8 mouse cellular contexts compared by ENCODE assay signal in the genomic region with DNA sequence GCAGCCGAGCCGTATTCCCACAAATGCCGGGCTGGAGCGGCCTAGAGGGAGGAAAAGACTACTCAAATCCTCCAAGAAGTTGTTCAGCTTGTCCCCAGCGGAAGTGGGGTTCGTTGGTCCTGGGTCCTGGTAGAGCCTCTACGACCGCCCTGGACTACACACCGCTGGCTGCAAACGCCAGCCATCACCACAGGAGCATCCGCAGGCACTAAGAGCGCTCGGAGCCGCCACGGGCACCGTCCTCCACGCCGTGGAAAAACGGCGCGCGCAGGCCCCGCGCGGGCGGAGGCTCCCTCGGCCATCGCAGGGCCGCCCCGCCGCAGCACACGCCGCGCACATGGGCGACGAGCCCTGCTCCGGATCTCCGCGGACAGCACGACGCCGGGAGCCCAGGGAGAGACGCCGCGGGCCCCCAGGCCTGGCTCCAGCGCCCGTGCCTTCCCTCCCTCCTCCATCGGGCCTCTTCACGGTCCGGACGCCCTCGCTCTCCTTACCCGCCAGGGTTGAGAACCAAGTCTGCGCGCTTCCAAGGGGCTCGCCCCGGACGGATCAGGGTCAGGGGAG. TPM values are rescaled to one million over a fixed set of nuclear protein-coding genes. Genes with fewer than 3 reads are reported as not detected.
DNase-seq lines count a peak whose midpoint lies in the region; ATAC-seq and TF ChIP-seq lines count a peak whose summit lies in the region.

No protein-coding gene starts in this region.

- ATAC-seq in lung, embryonic 15.5 days (ENCODE audit: borderline replicate concordance, extremely low read depth, low FRiP score, low TSS enrichment): peak; percentile 88
- peak; percentile 35 for ATAC-seq in granulocyte monocyte progenitor cell, adult 5-6 weeks (replicated peaks; ENCODE audit: poor library complexity, severe bottlenecking)
- peak; percentile 79 for ATAC-seq in limb, embryonic 13.5 days (ENCODE audit: low FRiP score, low read depth)
- ATAC-seq in midbrain, postnatal 0 days (ENCODE audit: low FRiP score): peak; percentile 84

- DNase-seq in lung, postnatal 14 days: no peak
- peak; percentile 52 for DNase-seq in brain, adult 2 months (ENCODE audit: low read depth, low spot score)
- peak; percentile 40 for DNase-seq in midbrain, postnatal 0 days (ENCODE audit: low spot score)
- DNase-seq in cerebellum, postnatal 36 days: no peak
- DNase-seq in adrenal gland, postnatal 36 days: no peak

- under 1% methylated on average over 49 of the region's 58 CpGs for WGBS in lung, embryonic 15.5 days
- under 1% methylated on average over 57 of the region's 58 CpGs for WGBS in limb, embryonic 13.5 days
- under 1% methylated on average over 42 of the region's 58 CpGs for WGBS in midbrain, postnatal 0 days

- no peak for TF ChIP-seq CTCF in midbrain, postnatal 0 days (IDR thresholded peaks at IDR 0.05)

- H3K9ac ChIP-seq in lung, embryonic 15.5 days: peak overlapping the region; percentile 95
- H3K9ac ChIP-seq in limb, embryonic 13.5 days: peak overlapping the region; percentile 99
- peak overlapping the region; percentile 98 for H3K9ac ChIP-seq in midbrain, postnatal 0 days (replicated peaks; ENCODE audit: low read length, poor library complexity, severe bottlenecking)

- H3K9me3 ChIP-seq in lung, embryonic 15.5 days: no peaks in the 10 kb centered on the region
- no peaks in the 10 kb centered on the region for H3K9me3 ChIP-seq in limb, embryonic 13.5 days
- no peaks in the 10 kb centered on the region for H3K9me3 ChIP-seq in midbrain, postnatal 0 days (ENCODE audit: low read length)

- H3K27ac ChIP-seq in lung, embryonic 15.5 days: peak overlapping the region; percentile 98
- H3K27ac ChIP-seq in limb, embryonic 13.5 days: peak overlapping the region; percentile 100
- peak overlapping the region; percentile 98 for H3K27ac ChIP-seq in midbrain, postnatal 0 days (ENCODE audit: low read depth, low read length)

- peak overlapping the region; percentile 81 for H3K4me2 ChIP-seq in lung, embryonic 15.5 days
- peak overlapping the region; percentile 88 for H3K4me2 ChIP-seq in limb, embryonic 13.5 days (replicated peaks)
- peak overlapping the region; percentile 72 for H3K4me2 ChIP-seq in midbrain, postnatal 0 days (ENCODE audit: low read depth, low read length, poor library complexity, severe bottlenecking)

- peak overlapping the region; percentile 80 for H3K4me3 ChIP-seq in lung, embryonic 15.5 days
- H3K4me3 ChIP-seq in limb, embryonic 13.5 days: peak overlapping the region; percentile 93
- H3K4me3 ChIP-seq in midbrain, postnatal 0 days (ENCODE audit: low read depth, low read length): peak overlapping the region; percentile 99

- H3K4me1 ChIP-seq in lung, embryonic 15.5 days: peaks cover 34% of the 10 kb centered on the region
- peaks cover 16% of the 10 kb centered on the region for H3K4me1 ChIP-seq in limb, embryonic 13.5 days
- H3K4me1 ChIP-seq in midbrain, postnatal 0 days (ENCODE audit: insufficient read depth, low read length): peaks cover 16% of the 10 kb centered on the region

- no peaks in the 10 kb centered on the region for H3K36me3 ChIP-seq in lung, embryonic 15.5 days
- no peaks in the 10 kb centered on the region; the same call in 1 of the 2 replicates for H3K36me3 ChIP-seq in limb, embryonic 13.5 days
- H3K36me3 ChIP-seq in midbrain, postnatal 0 days (ENCODE audit: insufficient read depth, low read length): no peaks in the 10 kb centered on the region

- H3K27me3 ChIP-seq in lung, embryonic 15.5 days: no peaks in the 10 kb centered on the region
- no peaks in the 10 kb centered on the region for H3K27me3 ChIP-seq in limb, embryonic 13.5 days
- no peaks in the 10 kb centered on the region for H3K27me3 ChIP-seq in midbrain, postnatal 0 days (ENCODE audit: insufficient read depth, low read length)

RNA-seq across cellular contexts. Expression of a gene that starts 0.4 kb away (rescaled TPM):
- polyA plus RNA-seq in lung, embryonic 15.5 days (2015; fragmentation: Nextera tagmentation; extraction: Ambion mirVana): 136 and 140 TPM in 2 replicates
- total RNA-seq in granulocyte monocyte progenitor cell, adult 5-6 weeks (2014; fragmentation: Nextera tagmentation): 226 and 227 TPM in 2 replicates
- total RNA-seq in granulocyte monocyte progenitor cell, adult 5-6 weeks (2017): 132 and 152 TPM in 2 replicates
- 194 and 195 TPM in 2 replicates for polyA plus RNA-seq in limb, embryonic 13.5 days (2015; fragmentation: Nextera tagmentation; extraction: Ambion mirVana)
- 71.5 and 91.8 TPM in 2 replicates for total RNA-seq in midbrain, postnatal 0 days (2014; rRNA removed)
- polyA plus RNA-seq in midbrain, postnatal 0 days (2015; fragmentation: Nextera tagmentation; extraction: Ambion mirVana): 121 and 155 TPM in 2 replicates
- 100 to 1,000 TPM; 148 to 161 TPM for total RNA-seq in adrenal gland, postnatal 36 days (2021)

Comparison
In these comparisons a context has a peak if more than half of its experiments do, and no peak if none do; other contexts are left out.
1. ATAC-seq: peak in every context shown above with its lines; median percentile 88 in lung, embryonic 15.5 days; 84 in midbrain, postnatal 0 days; 79 in limb, embryonic 13.5 days; 35 in granulocyte monocyte progenitor cell, adult 5-6 weeks.
2. DNase-seq: peak in brain, adult 2 months (single experiment) and midbrain, postnatal 0 days (single experiment); none in lung, postnatal 14 days (single experiment), cerebellum, postnatal 36 days (0 of 2) and adrenal gland, postnatal 36 days (0 of 2).
3. Peak in every context shown above with its lines, with median percentiles within 50 percentile points of each other: H3K27ac ChIP-seq, H3K4me2 ChIP-seq, H3K4me3 ChIP-seq and H3K9ac ChIP-seq.